Mouse (Mus musculus) heart, embryonic 10.5 days (tissue): ENCODE data around the gene Strc. TPM values are rescaled to one million over a fixed set of nuclear protein-coding genes. Genes with fewer than 3 reads are reported as not detected.

Experiments used
- DNase-seq: peaks from one replicate; pipeline ENCODE4 v3.0.0-alpha.2; 2017; ENCODE audit warnings: low spot score
- H3K27ac ChIP-seq: fragments of 300-500 bp; sonication (generic); 2 replicates; pipeline ENCODE4 v1.5.1; 2016; ENCODE audit warnings: mild to moderate bottlenecking
- H3K27me3 ChIP-seq: fragments of 300-500 bp; sonication (generic); 2 replicates; pipeline ENCODE4 v1.6.1; 2016; ENCODE audit warnings: mild to moderate bottlenecking; ENCODE audit not compliant: poor library complexity, insufficient read depth, severe bottlenecking
- H3K36me3 ChIP-seq: fragments of 300-500 bp; sonication (generic); 2 replicates; pipeline ENCODE4 v1.6.1; 2016; ENCODE audit warnings: mild to moderate bottlenecking, moderate library complexity
- H3K4me1 ChIP-seq: fragments of 300-500 bp; sonication (generic); 2 replicates; pipeline ENCODE4 v1.6.1; 2016; ENCODE audit warnings: mild to moderate bottlenecking
- H3K4me3 ChIP-seq: fragments of 300-500 bp; sonication (generic); 2 replicates; pipeline ENCODE4 v1.5.1; 2016; ENCODE audit warnings: mild to moderate bottlenecking, moderate library complexity
- H3K9me3 ChIP-seq: fragments of 300-500 bp; sonication (generic); 2 replicates; pipeline ENCODE4 v1.6.1; 2016; ENCODE audit warnings: mild to moderate bottlenecking, moderate library complexity
- WGBS: fragments of 180-500 bp; shearing (Covaris S2); methylation state at CpG from one replicate; pipeline ENCODE4 v1.1.7; 2016; 5-methylcytosine and 5-hydroxymethylcytosine counted together
- polyA plus RNA-seq: library from polyadenylated mRNA; unstranded; fragments of >200 nt; fragmentation: Nextera tagmentation; extraction: Ambion mirVana; gene quantifications from 2 replicates; pipeline ENCODE4 v1.2.1, GENCODE M21; 2016

Strc gene
- polyA plus RNA-seq, 1 experiment from 2014 or later, result not detected

- Histone ChIP-seq H3K9me3 (no peaks in the 10 kb centered on the region), H3K27me3 (no peaks in the 10 kb centered on the region), H3K4me1 (no peaks in the 10 kb centered on the region), H3K4me3 (no peak overlapping the region), H3K27ac (no peak overlapping the region), H3K36me3 (peaks cover 22% of the 10 kb centered on the region; the same call in 1 of the 2 replicates)
- no peak for DNase-seq
These were observed 47.9 kb downstream of the Strc start for GRCm38 (mm10) chr2:121339057-121339456.

GRCm38 (mm10) chr2:121329492-121329891 is 57.5 kb downstream of the Strc start:
- Histone ChIP-seq H3K9me3 (no peaks in the 10 kb centered on the region), H3K4me1 (no peaks in the 10 kb centered on the region), H3K36me3 (peaks cover 7% of the 10 kb centered on the region; the same call in 1 of the 2 replicates), H3K27me3 (no peaks in the 10 kb centered on the region), H3K4me3 (no peak overlapping the region), H3K27ac (no peak overlapping the region)
- no peak for DNase-seq
- 80% methylated on average over 2 of the region's 2 CpGs for WGBS

- peaks cover 20% of the 10 kb centered on the region for H3K36me3 ChIP-seq
- DNase-seq, result no peak
- no peak overlapping the region for H3K27ac ChIP-seq
- no peak overlapping the region for H3K4me3 ChIP-seq
- WGBS, result 76% methylated on average over 10 of the region's 10 CpGs
- no peaks in the 10 kb centered on the region for H3K4me1 ChIP-seq
- H3K9me3 ChIP-seq, result no peaks in the 10 kb centered on the region
- no peaks in the 10 kb centered on the region for H3K27me3 ChIP-seq
These were observed 63.1 kb downstream of the Strc start for GRCm38 (mm10) chr2:121323693-121324470.

- no peaks in the 10 kb centered on the region for H3K9me3 ChIP-seq
- peaks cover 20% of the 10 kb centered on the region for H3K36me3 ChIP-seq
- H3K27me3 ChIP-seq, result no peaks in the 10 kb centered on the region
- no peak overlapping the region for H3K4me3 ChIP-seq
- WGBS, result 82% methylated on average over 10 of the region's 10 CpGs
- no peak for DNase-seq
- H3K27ac ChIP-seq, result no peak overlapping the region
- H3K4me1 ChIP-seq, result no peaks in the 10 kb centered on the region
These were observed 63.9 kb downstream of the Strc start for GRCm38 (mm10) chr2:121323041-121323440.

GRCm38 (mm10) chr2:121316278-121316677 is 70.7 kb downstream of the Strc start:
- H3K4me3 ChIP-seq, result no peak overlapping the region
- no peaks in the 10 kb centered on the region for H3K9me3 ChIP-seq
- DNase-seq, result no peak
- no peaks in the 10 kb centered on the region for H3K27me3 ChIP-seq
- peaks cover 4% of the 10 kb centered on the region; the same call in 1 of the 2 replicates for H3K4me1 ChIP-seq
- no peak overlapping the region for H3K27ac ChIP-seq
- WGBS, result 48% methylated on average over 8 of the region's 8 CpGs
- peaks cover 26% of the 10 kb centered on the region for H3K36me3 ChIP-seq

Other genes with a start within 250 kb of the Strc start
- 14.4 and 14.5 TPM in 2 replicates for gene Adal, start 246.7 kb downstream of the Strc start, polyA plus RNA-seq
- 16.6 and 19.4 TPM in 2 replicates for gene Lcmt2, start 246.5 kb downstream of the Strc start, polyA plus RNA-seq
- gene Tubgcp4, start 216.5 kb downstream of the Strc start, polyA plus RNA-seq, result 50.0 and 57.3 TPM in 2 replicates
- gene Zscan29, start 216.0 kb downstream of the Strc start, polyA plus RNA-seq, result 7.0 and 7.4 TPM in 2 replicates
- 75.0 and 81.9 TPM in 2 replicates for gene Trp53bp1, start 115.8 kb downstream of the Strc start, polyA plus RNA-seq
- gene Map1a, start 97.6 kb downstream of the Strc start, polyA plus RNA-seq, result 5.2 and 5.5 TPM in 2 replicates
- 11.7 and 12.2 TPM in 2 replicates for gene Ppip5k1, start 31.8 kb downstream of the Strc start, polyA plus RNA-seq
- gene Ckmt1, start 29.5 kb downstream of the Strc start, polyA plus RNA-seq, result 0.16 and 0.63 TPM in 2 replicates
- 736 and 829 TPM in 2 replicates for gene Pdia3, start 26.6 kb upstream of the Strc start, polyA plus RNA-seq
- gene Catsper2, start 26.6 kb upstream of the Strc start, polyA plus RNA-seq, result 2.8 and 3.1 TPM in 2 replicates
- 2.0 and 3.5 TPM in 2 replicates for gene Ell3, start 57.1 kb upstream of the Strc start, polyA plus RNA-seq
- 503 and 534 TPM in 2 replicates for gene Serf2, start 62.0 kb upstream of the Strc start, polyA plus RNA-seq
- 139 and 162 TPM in 2 replicates for gene Hypk, start 66.1 kb upstream of the Strc start, polyA plus RNA-seq
- gene Serinc4, start 69.6 kb upstream of the Strc start, polyA plus RNA-seq, result 0.09 and 0.20 TPM in 2 replicates
- gene Mfap1b, start 86.9 kb upstream of the Strc start, polyA plus RNA-seq, result 45.4 and 49.3 TPM in 2 replicates
- gene Mfap1a, start 119.5 kb upstream of the Strc start, polyA plus RNA-seq, result 17.7 and 23.8 TPM in 2 replicates
- 6.8 and 9.1 TPM in 2 replicates for gene Wdr76, start 119.6 kb upstream of the Strc start, polyA plus RNA-seq